Mouse (Mus musculus): ENCODE measurements around the gene Psmd11. TPM values are rescaled to one million over a fixed set of nuclear protein-coding genes. Genes with fewer than 3 reads are reported as not detected.

Gene Psmd11
- total and polyA plus RNA-seq, 2 experiments = 56.1 to 106 TPM

DNA sequence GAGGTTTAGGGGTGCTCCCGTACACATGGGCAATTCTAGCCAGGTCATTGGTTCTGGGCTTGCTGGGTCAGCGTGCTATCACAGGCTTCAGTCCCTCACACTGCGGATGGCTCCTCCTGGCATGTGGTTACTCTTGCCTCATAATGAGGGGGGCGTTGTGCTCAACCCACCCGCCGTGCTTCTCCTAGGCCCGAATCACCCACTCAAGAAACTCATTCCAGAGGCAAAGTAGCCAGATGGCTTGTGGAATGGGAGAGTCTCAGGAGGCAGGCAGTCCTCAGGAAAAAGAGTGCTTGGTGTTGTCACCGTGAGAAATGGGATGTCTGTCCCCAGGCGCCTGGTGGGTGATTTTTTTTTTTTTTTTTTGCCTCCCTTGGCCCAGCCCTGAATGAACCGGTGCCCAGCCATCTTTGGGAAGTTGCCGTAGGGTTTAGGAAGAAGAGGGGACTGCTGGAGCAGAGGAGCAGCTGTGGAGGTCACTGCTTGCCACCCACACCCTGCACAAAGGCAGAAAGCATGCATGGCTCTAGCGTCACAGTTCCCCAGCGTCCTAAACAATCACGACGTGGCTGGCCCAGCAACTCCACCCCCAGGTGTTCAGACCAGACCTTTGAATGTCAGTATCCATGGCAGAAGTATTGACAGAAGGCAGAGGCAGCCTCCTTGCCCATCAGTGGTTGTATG is 59.6 kb downstream of the Psmd11 start:
- no peaks in the 10 kb centered on the region for H3K79me2 ChIP-seq (ENCODE audit: control insufficient read depth, insufficient read depth, low read length)
- no peak overlapping the region for H3K27ac ChIP-seq (replicated peaks; ENCODE audit: insufficient read depth, low read depth, low read length)
- H3K4me3 ChIP-seq (ENCODE audit: insufficient read depth, low read depth, low read length) = no peak overlapping the region
- no peak for DNase-seq (ENCODE audit: extremely low read depth, low read depth, low spot score)
- no peak overlapping the region for H3K9ac ChIP-seq (ENCODE audit: low read depth, low read length)
- no peaks in the 10 kb centered on the region for H3K36me3 ChIP-seq (ENCODE audit: control insufficient read depth, insufficient read depth, low read length)
- no peaks in the 10 kb centered on the region; the same call in 1 of the 2 replicates for H3K4me1 ChIP-seq (ENCODE audit: control insufficient read depth, insufficient read depth, low read length)
- WGBS = 83% methylated on average over 15 of the region's 15 CpGs
- no peak for TF ChIP-seq POLR2A (IDR thresholded peaks at IDR 0.05; ENCODE audit: extremely low read depth, insufficient read depth, low read length)
- no peak for TF ChIP-seq CTCF (IDR thresholded peaks at IDR 0.05; ENCODE audit: low read depth, low read length)
- H3K27me3 ChIP-seq (ENCODE audit: control insufficient read depth, insufficient read depth, low read length) = no peaks in the 10 kb centered on the region

GRCm38 (mm10) chr11:80489172-80489881 is 60.9 kb downstream of the Psmd11 start:
- WGBS = 71% methylated on average over 12 of the region's 12 CpGs

DNA sequence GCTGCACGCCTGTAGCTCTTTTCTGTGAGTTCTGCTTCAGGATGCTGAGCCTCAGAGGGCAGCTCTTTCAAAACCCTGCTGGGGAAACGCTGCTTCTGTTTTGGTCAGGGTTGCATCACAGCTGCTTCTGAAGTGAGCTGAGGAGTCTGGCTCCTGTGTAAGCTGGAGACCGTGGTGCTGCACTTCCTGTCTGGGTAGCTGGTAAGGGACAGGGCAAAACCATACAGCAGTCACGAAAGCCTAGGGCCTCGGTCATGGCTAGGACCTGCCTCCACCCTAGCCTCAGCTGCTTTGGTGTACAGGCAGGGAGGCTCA is 61.4 kb downstream of the Psmd11 start:
- Histone ChIP-seq H3K27me3 (ENCODE audit: control insufficient read depth, insufficient read depth, low read length) (no peaks in the 10 kb centered on the region), H3K27ac (replicated peaks; ENCODE audit: insufficient read depth, low read depth, low read length) (no peak overlapping the region), H3K36me3 (ENCODE audit: control insufficient read depth, insufficient read depth, low read length) (no peaks in the 10 kb centered on the region), H3K4me1 (ENCODE audit: control insufficient read depth, insufficient read depth, low read length) (no peaks in the 10 kb centered on the region; the same call in 1 of the 2 replicates), H3K4me3 (ENCODE audit: insufficient read depth, low read depth, low read length) (no peak overlapping the region), H3K9ac (ENCODE audit: low read depth, low read length) (no peak overlapping the region), H3K79me2 (ENCODE audit: control insufficient read depth, insufficient read depth, low read length) (no peaks in the 10 kb centered on the region)
- 69% methylated on average over 5 of the region's 5 CpGs for WGBS
- DNase-seq (ENCODE audit: extremely low read depth, low read depth, low spot score) = no peak
- TF ChIP-seq CTCF (IDR thresholded peaks at IDR 0.05; ENCODE audit: low read depth, low read length) (no peak), POLR2A (IDR thresholded peaks at IDR 0.05; ENCODE audit: extremely low read depth, insufficient read depth, low read length) (no peak)

More at GRCm38 (mm10) chr11:80489172-80489881, 60.9 kb downstream of the Psmd11 start:
- H3K79me2 ChIP-seq (ENCODE audit: control insufficient read depth, insufficient read depth, low read length) = no peaks in the 10 kb centered on the region
- DNase-seq (ENCODE audit: extremely low read depth, low read depth, low spot score) = no peak
- no peak overlapping the region for H3K9ac ChIP-seq (ENCODE audit: low read depth, low read length)
- TF ChIP-seq CTCF (IDR thresholded peaks at IDR 0.05; ENCODE audit: low read depth, low read length) (no peak), POLR2A (IDR thresholded peaks at IDR 0.05; ENCODE audit: extremely low read depth, insufficient read depth, low read length) (no peak)
- H3K27me3 ChIP-seq (ENCODE audit: control insufficient read depth, insufficient read depth, low read length) = no peaks in the 10 kb centered on the region
- H3K36me3 ChIP-seq (ENCODE audit: control insufficient read depth, insufficient read depth, low read length) = no peaks in the 10 kb centered on the region
- H3K27ac ChIP-seq (replicated peaks; ENCODE audit: insufficient read depth, low read depth, low read length) = no peak overlapping the region
- H3K4me1 ChIP-seq (ENCODE audit: control insufficient read depth, insufficient read depth, low read length) = no peaks in the 10 kb centered on the region; the same call in 1 of the 2 replicates
- no peak overlapping the region for H3K4me3 ChIP-seq (ENCODE audit: insufficient read depth, low read depth, low read length)

GRCm38 (mm10) chr11:80490831-80491230 is 62.4 kb downstream of the Psmd11 start:
- Histone ChIP-seq H3K4me1 (ENCODE audit: control insufficient read depth, insufficient read depth, low read length) (no peaks in the 10 kb centered on the region; the same call in 1 of the 2 replicates), H3K9ac (ENCODE audit: low read depth, low read length) (no peak overlapping the region), H3K27ac (replicated peaks; ENCODE audit: insufficient read depth, low read depth, low read length) (no peak overlapping the region), H3K27me3 (ENCODE audit: control insufficient read depth, insufficient read depth, low read length) (no peaks in the 10 kb centered on the region), H3K36me3 (ENCODE audit: control insufficient read depth, insufficient read depth, low read length) (no peaks in the 10 kb centered on the region), H3K79me2 (ENCODE audit: control insufficient read depth, insufficient read depth, low read length) (no peaks in the 10 kb centered on the region), H3K4me3 (ENCODE audit: insufficient read depth, low read depth, low read length) (no peak overlapping the region)
- DNase-seq (ENCODE audit: extremely low read depth, low read depth, low spot score) = no peak
- 87% methylated on average over 10 of the region's 10 CpGs for WGBS
- TF ChIP-seq CTCF (IDR thresholded peaks at IDR 0.05; ENCODE audit: low read depth, low read length) = no peak
- TF ChIP-seq POLR2A (IDR thresholded peaks at IDR 0.05; ENCODE audit: extremely low read depth, insufficient read depth, low read length) = no peak

DNA sequence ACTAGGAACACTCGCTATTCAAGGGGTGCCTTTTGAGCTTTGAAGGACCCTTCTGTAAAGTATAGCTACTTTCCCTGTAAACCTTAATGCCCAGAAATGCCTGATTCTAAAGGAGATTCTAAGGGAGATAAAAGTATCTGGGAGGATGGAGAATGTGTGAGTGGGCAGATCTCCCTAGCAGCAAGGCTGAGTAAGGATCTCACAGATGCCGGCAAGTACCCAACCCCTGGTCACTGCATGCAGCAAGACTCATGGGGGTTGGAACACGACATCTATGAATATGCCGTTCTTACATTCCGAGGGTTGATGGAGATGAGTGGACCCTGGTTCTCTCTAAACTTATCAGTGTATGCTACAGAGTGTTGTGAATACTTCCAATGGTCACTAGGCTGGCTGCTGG is 64.8 kb downstream of the Psmd11 start:
- H3K9ac ChIP-seq (ENCODE audit: low read depth, low read length) = no peak overlapping the region

DNA sequence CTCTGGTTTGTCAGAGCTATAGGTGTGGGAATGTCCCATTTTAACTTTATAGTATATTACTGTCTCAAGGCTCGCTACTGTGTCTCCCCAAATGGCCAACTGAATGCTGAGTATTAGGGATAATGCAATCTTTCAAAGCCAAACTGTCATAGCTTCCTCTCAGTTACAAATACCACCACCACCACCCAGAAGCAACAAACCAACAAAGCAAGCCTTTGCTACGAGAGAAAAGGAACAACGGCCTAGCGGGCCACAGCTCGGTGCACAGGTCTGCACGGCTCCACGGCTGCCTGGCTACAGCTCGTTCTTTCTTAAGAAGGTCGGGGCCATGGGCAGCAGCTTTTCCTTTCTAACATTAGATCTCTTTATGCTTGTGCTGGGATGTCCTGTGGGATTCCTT is 66.4 kb downstream of the Psmd11 start:
- Histone ChIP-seq H3K36me3 (ENCODE audit: control insufficient read depth, insufficient read depth, low read length) (no peaks in the 10 kb centered on the region), H3K4me3 (ENCODE audit: insufficient read depth, low read depth, low read length) (no peak overlapping the region), H3K27me3 (ENCODE audit: control insufficient read depth, insufficient read depth, low read length) (no peaks in the 10 kb centered on the region), H3K79me2 (ENCODE audit: control insufficient read depth, insufficient read depth, low read length) (no peaks in the 10 kb centered on the region), H3K9ac (ENCODE audit: low read depth, low read length) (no peak overlapping the region), H3K27ac (replicated peaks; ENCODE audit: insufficient read depth, low read depth, low read length) (no peak overlapping the region), H3K4me1 (ENCODE audit: control insufficient read depth, insufficient read depth, low read length) (peaks cover 3% of the 10 kb centered on the region; the same call in 1 of the 2 replicates)
- no peak for TF ChIP-seq CTCF (IDR thresholded peaks at IDR 0.05; ENCODE audit: low read depth, low read length)
- no peak for TF ChIP-seq POLR2A (IDR thresholded peaks at IDR 0.05; ENCODE audit: extremely low read depth, insufficient read depth, low read length)
- WGBS = 92% methylated on average over 9 of the region's 9 CpGs
- no peak for DNase-seq (ENCODE audit: extremely low read depth, low read depth, low spot score)

More for the DNA sequence above, 64.8 kb downstream of the Psmd11 start:
- TF ChIP-seq POLR2A (IDR thresholded peaks at IDR 0.05; ENCODE audit: extremely low read depth, insufficient read depth, low read length) = no peak
- no peak for TF ChIP-seq CTCF (IDR thresholded peaks at IDR 0.05; ENCODE audit: low read depth, low read length)
- Histone ChIP-seq H3K4me1 (ENCODE audit: control insufficient read depth, insufficient read depth, low read length) (no peaks in the 10 kb centered on the region), H3K36me3 (ENCODE audit: control insufficient read depth, insufficient read depth, low read length) (no peaks in the 10 kb centered on the region), H3K27me3 (ENCODE audit: control insufficient read depth, insufficient read depth, low read length) (no peaks in the 10 kb centered on the region), H3K79me2 (ENCODE audit: control insufficient read depth, insufficient read depth, low read length) (no peaks in the 10 kb centered on the region), H3K4me3 (ENCODE audit: insufficient read depth, low read depth, low read length) (no peak overlapping the region), H3K27ac (replicated peaks; ENCODE audit: insufficient read depth, low read depth, low read length) (no peak overlapping the region)
- no peak for DNase-seq (ENCODE audit: extremely low read depth, low read depth, low spot score)
- WGBS = 95% methylated on average over 5 of the region's 5 CpGs
